Mouse (Mus musculus) bone marrow, adult 2 months (tissue): ENCODE measurements around the gene Kremen2.

ENCODE experiments used
- CTCF ChIP-seq: fragments of 200-500 bp; IDR thresholded peaks from 2 replicates; pipeline ENCODE4 v1.5.1; 2011; ENCODE audit warnings: low read length, control low read depth; ENCODE audit not compliant: control insufficient read depth, insufficient read depth
- POLR2A ChIP-seq: fragments of 200-500 bp; IDR thresholded peaks from 2 replicates; pipeline ENCODE4 v1.6.1; 2011; ENCODE audit warnings: low read depth, mild to moderate bottlenecking, control low read depth, low read length, borderline replicate concordance; ENCODE audit not compliant: control insufficient read depth

- TF ChIP-seq CTCF: no peak
- no peak for TF ChIP-seq POLR2A
Observed at GRCm38 (mm10) chr17:23785561-23786471, 40.2 kb upstream of the Kremen2 start, which contains the start of gene Flywch2.
